In genomic region chr17:37011719-37012118, GRCm38 (mm10) we compare ENCODE assay signal across 39 mouse cellular contexts. TPM values are rescaled to one million over a fixed set of nuclear protein-coding genes. Genes with fewer than 3 reads are reported as not detected.
"Had no signal": no experiment of that assay in that cellular context is flagged by ENCODE, and none has a peak within 500 bp of the region (broad histone marks: within the 10 kb centered on the region; RNA-seq: fewer than 3 reads in every experiment).

No protein-coding gene starts in this region.

- H3K4me3 ChIP-seq: heart, adult 2 months; heart, embryonic 13.5 days; heart, embryonic 15.5 days; hindbrain, embryonic 12.5 days; kidney, embryonic 15.5 days; limb, embryonic 13.5 days; limb, embryonic 15.5 days; liver, embryonic 12.5 days had no signal

- H3K4me1 ChIP-seq: heart, embryonic 13.5 days; heart, embryonic 15.5 days; hindbrain, embryonic 12.5 days; limb, embryonic 13.5 days; limb, embryonic 15.5 days; liver, embryonic 12.5 days had no signal

- H3K4me2 ChIP-seq: heart, embryonic 11.5 days; heart, embryonic 13.5 days; heart, embryonic 15.5 days; hindbrain, embryonic 12.5 days; hindbrain, embryonic 14.5 days; kidney, embryonic 15.5 days; limb, embryonic 13.5 days; limb, embryonic 15.5 days; liver, embryonic 12.5 days had no signal

- H3K9ac ChIP-seq: heart, embryonic 13.5 days; heart, embryonic 15.5 days; hindbrain, embryonic 12.5 days; hindbrain, embryonic 14.5 days; kidney, embryonic 15.5 days; limb, embryonic 13.5 days; limb, embryonic 15.5 days; liver, embryonic 12.5 days; liver, embryonic 14.5 days had no signal

- H3K9me3 ChIP-seq: heart, embryonic 13.5 days; heart, embryonic 15.5 days; hindbrain, embryonic 12.5 days; kidney, embryonic 15.5 days; limb, embryonic 13.5 days; limb, embryonic 15.5 days; liver, embryonic 12.5 days had no signal

- DNase-seq: gastrocnemius, postnatal 14 days; gastrocnemius, postnatal 36 days; heart, adult 11 months; heart, adult 2 months; heart, postnatal 14 days; heart, postnatal 36 days; kidney, adult 11 months; kidney, adult 9 months; kidney, postnatal 14 days; kidney, postnatal 36 days; layer of hippocampus, adult 9-11 months; layer of hippocampus, postnatal 36 days; left cerebral cortex, postnatal 4 days had no signal

- H3K27me3 ChIP-seq: heart, embryonic 13.5 days; heart, embryonic 15.5 days; hindbrain, embryonic 12.5 days; kidney, embryonic 15.5 days; limb, embryonic 13.5 days; limb, embryonic 15.5 days; liver, embryonic 12.5 days had no signal

- ATAC-seq: intestine, embryonic 16.5 days; liver, embryonic 12.5 days had no signal

- H3K27ac ChIP-seq: heart, adult 2 months; heart, embryonic 13.5 days; heart, embryonic 15.5 days; hindbrain, embryonic 12.5 days; hindbrain, embryonic 14.5 days; hindbrain, postnatal 0 days; kidney, embryonic 15.5 days; kidney, postnatal 0 days; limb, embryonic 13.5 days; limb, embryonic 15.5 days; liver, embryonic 12.5 days; liver, embryonic 14.5 days had no signal

RNA-seq across cellular contexts. Expression of gene Zfp57, which starts 10.8 kb away (rescaled TPM):
- total RNA-seq: gastrocnemius, adult 18-20 months had no signal

RNA-seq across cellular contexts. Expression of gene Mog, which starts 11.5 kb away (rescaled TPM):
- total RNA-seq: gastrocnemius, adult 18-20 months; gastrocnemius, adult 8-10 months; gastrocnemius, postnatal 14 days; gastrocnemius, postnatal 36 days; heart, adult 2 months; heart, postnatal 14 days; heart, postnatal 36 days; hematopoietic stem cell, adult 5-6 weeks; liver, adult 2 months had no signal
- polyA plus RNA-seq: gonadal fat pad, adult 2 months; heart, adult 2 months; heart, embryonic 11.5 days; heart, embryonic 13.5 days; heart, embryonic 15.5 days; heart, postnatal 0 days; intestine, embryonic 16.5 days; kidney, adult 2 months; kidney, postnatal 0 days; large intestine, adult 2 months; limb, embryonic 15.5 days; liver, adult 2 months; liver, embryonic 12.5 days; liver, embryonic 14.5 days; liver, embryonic 16.5 days had no signal

RNA-seq across cellular contexts. Expression of gene H2-M5, which starts 22.4 kb away (rescaled TPM):
- total RNA-seq: gastrocnemius, adult 18-20 months; gastrocnemius, adult 8-10 months; gastrocnemius, postnatal 14 days; heart, postnatal 36 days; hematopoietic stem cell, adult 5-6 weeks; liver, adult 2 months had no signal
- polyA plus RNA-seq: heart, postnatal 0 days; large intestine, adult 2 months; liver, adult 2 months; liver, embryonic 16.5 days had no signal

RNA-seq across cellular contexts. Expression of gene 2410137M14Rik, which starts 30.7 kb away (rescaled TPM):
- total RNA-seq: gastrocnemius, adult 8-10 months; gastrocnemius, postnatal 36 days; heart, postnatal 14 days; heart, postnatal 36 days; hematopoietic stem cell, adult 5-6 weeks; hindbrain, postnatal 0 days; layer of hippocampus, adult 18-20 months; layer of hippocampus, postnatal 14 days; layer of hippocampus, postnatal 36 days; liver, adult 2 months had no signal
- polyA plus RNA-seq: gonadal fat pad, adult 2 months; heart, embryonic 11.5 days; heart, embryonic 13.5 days; heart, embryonic 15.5 days; intestine, embryonic 14.5 days; intestine, embryonic 16.5 days; kidney, embryonic 15.5 days; kidney, postnatal 0 days; large intestine, adult 2 months; limb, embryonic 11.5 days; limb, embryonic 13.5 days; liver, adult 2 months; liver, embryonic 12.5 days; liver, embryonic 14.5 days; liver, embryonic 16.5 days had no signal
